Mouse (Mus musculus) myocyte (in vitro differentiated cells): ENCODE results near the gene Krt18. TPM values are rescaled to one million over a fixed set of nuclear protein-coding genes. Genes with fewer than 3 reads are reported as not detected.

Source experiments
- H3K27me3 ChIP-seq: one replicate; pipeline ENCODE4 v1.6.1; 2011; ENCODE audit not compliant: control insufficient read depth, insufficient read depth, insufficient read length
- H3K36me3 ChIP-seq: one replicate; pipeline ENCODE4 v1.6.1; 2011; ENCODE audit not compliant: control insufficient read depth, insufficient read depth
- H3K4me2 ChIP-seq: one replicate; pipeline ENCODE4 v1.6.1; 2011; ENCODE audit warnings: low read depth, control low read depth
- H3K4me3 ChIP-seq: one replicate; pipeline ENCODE4 v1.5.1; 2011; ENCODE audit warnings: mild to moderate bottlenecking, control low read depth, moderate library complexity
- H3K79me2 ChIP-seq: one replicate; pipeline ENCODE4 v1.6.1; 2011; ENCODE audit not compliant: control insufficient read depth, insufficient read depth
- H3ac ChIP-seq: one replicate; pipeline ENCODE4 v1.6.1; 2011; ENCODE audit not compliant: control insufficient read depth, insufficient read length
- CEBPB ChIP-seq: IDR thresholded peaks from 2 replicates; pipeline ENCODE4 v1.6.1; 2011; ENCODE audit warnings: mild to moderate bottlenecking, moderate library complexity; ENCODE audit not compliant: poor library complexity, insufficient read depth, severe bottlenecking
- E2F4 ChIP-seq: IDR thresholded peaks from one replicate; pipeline ENCODE4 v1.6.1; 2011; ENCODE audit warnings: mild to moderate bottlenecking, control low read depth, moderate library complexity; ENCODE audit not compliant: insufficient read depth
- MAX ChIP-seq: IDR thresholded peaks from one replicate; pipeline ENCODE4 v1.6.1; 2011; ENCODE audit warnings: low read depth, mild to moderate bottlenecking, control low read depth
- MYOD1 ChIP-seq, 3 experiments: IDR thresholded peaks; one replicate each; pipeline ENCODE4 v1.6.1; 2011; ENCODE audit warnings: control low read depth in 2 of 3, low read depth in 2 of 3, mild to moderate bottlenecking in 2 of 3, moderate library complexity in 1 of 3; ENCODE audit not compliant: insufficient read length in 2 of 3, control insufficient read depth in 1 of 3
- MYOG ChIP-seq, 3 experiments: IDR thresholded peaks; one replicate each; pipeline ENCODE4 v1.6.1; 2011; ENCODE audit warnings: control low read depth in 2 of 3, low read depth in 2 of 3, mild to moderate bottlenecking in 2 of 3; ENCODE audit not compliant: insufficient read length in 2 of 3, control insufficient read depth in 1 of 3, insufficient read depth in 1 of 3
- POLR2A ChIP-seq: IDR thresholded peaks from one replicate; pipeline ENCODE4 v1.6.1; 2011; ENCODE audit warnings: low read depth, mild to moderate bottlenecking, control low read depth, moderate library complexity; ENCODE audit not compliant: insufficient read length
- POLR2AphosphoS2 ChIP-seq: IDR thresholded peaks from one replicate; pipeline ENCODE4 v1.6.1; 2011; ENCODE audit warnings: low read depth, control low read depth; ENCODE audit not compliant: insufficient read length
- REST ChIP-seq: IDR thresholded peaks from one replicate; pipeline ENCODE4 v1.6.1; 2011; ENCODE audit warnings: mild to moderate bottlenecking, control low read depth, moderate library complexity; ENCODE audit not compliant: insufficient read depth, insufficient read length
- SRF ChIP-seq: IDR thresholded peaks from one replicate; pipeline ENCODE4 v1.6.1; 2011; ENCODE audit warnings: low read depth; ENCODE audit not compliant: control insufficient read depth, insufficient read length
- TCF12 ChIP-seq: IDR thresholded peaks from one replicate; pipeline ENCODE4 v1.6.1; 2011; ENCODE audit warnings: mild to moderate bottlenecking, control low read depth; ENCODE audit not compliant: poor library complexity, insufficient read depth, severe bottlenecking
- TCF3 ChIP-seq: IDR thresholded peaks from one replicate; pipeline ENCODE4 v1.6.1; 2011; ENCODE audit warnings: low read depth, control low read depth; ENCODE audit not compliant: insufficient read length
- USF1 ChIP-seq: IDR thresholded peaks from one replicate; pipeline ENCODE4 v1.6.1; 2011; ENCODE audit warnings: low read depth, mild to moderate bottlenecking, control low read depth, moderate library complexity
- polyA plus RNA-seq: library from polyadenylated mRNA; unstranded; fragments of >200 nt; fragmentation: generic; extraction: Trizol; gene quantifications from one replicate; pipeline ENCODE4 v1.2.1, GENCODE M21; 2012; ENCODE audit warnings: missing spikeins

The Krt18 gene
- polyA plus RNA-seq, 1 experiment, result not detected

GRCm38 (mm10) chr15:102070476-102071467 is 42.8 kb downstream of the Krt18 start:
- Histone ChIP-seq H3K27me3 (no peaks in the 10 kb centered on the region), H3K4me3 (no peak overlapping the region), H3K79me2 (peaks cover 21% of the 10 kb centered on the region), H3K36me3 (no peaks in the 10 kb centered on the region), H3K4me2 (no peak overlapping the region), H3ac (no peak overlapping the region)
- TF ChIP-seq REST (no peak), MYOD1 (IDR thresholded peaks at IDR 0.05; ENCODE audit: control insufficient read depth in 1 of 3, insufficient read length in 2 of 3, low read depth in 2 of 3) (no peak), SRF (no peak), MYOG (IDR thresholded peaks at IDR 0.05; ENCODE audit: control insufficient read depth in 1 of 3, insufficient read depth in 1 of 3, insufficient read length in 2 of 3, low read depth in 2 of 3) (no peak), CEBPB (no peak), POLR2A (no peak), MAX (no peak)

DNA sequence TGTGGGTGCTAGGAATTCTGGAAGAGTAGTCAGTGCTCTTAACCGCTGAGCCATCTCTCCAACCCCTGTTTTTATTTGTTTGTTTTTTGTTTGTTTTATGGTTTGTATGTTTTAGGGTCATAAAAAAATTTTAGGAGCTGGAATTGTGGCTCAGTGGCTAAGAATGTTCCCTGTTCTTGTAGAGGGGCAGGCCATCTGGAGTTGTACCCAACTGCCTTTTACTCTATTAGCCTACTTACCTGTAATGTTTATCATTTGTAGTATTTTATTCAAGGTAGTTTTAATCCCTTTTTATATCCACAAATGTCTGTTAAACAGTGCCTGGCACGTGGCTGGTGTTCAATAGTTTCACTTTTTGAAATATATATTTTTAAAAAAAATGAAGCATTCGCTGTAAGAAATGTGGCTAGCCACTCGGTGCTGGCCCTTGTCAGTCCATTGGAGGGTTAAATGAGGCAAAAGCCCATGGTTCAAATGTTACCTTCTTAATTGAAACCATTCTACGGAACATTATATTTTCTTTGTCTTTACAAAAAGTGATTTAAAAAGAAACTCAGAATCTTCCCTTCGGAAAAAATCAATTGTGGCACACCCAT is 45.1 kb downstream of the Krt18 start:
- H3K4me3 ChIP-seq, result peak overlapping the region; percentile 88
- H3K4me2 ChIP-seq, result peak overlapping the region; percentile 91
- H3K36me3 ChIP-seq, result no peaks in the 10 kb centered on the region
- H3K27me3 ChIP-seq, result no peaks in the 10 kb centered on the region
- no peak for TF ChIP-seq CEBPB
- no peak for TF ChIP-seq TCF12
- no peak for TF ChIP-seq MYOG (IDR thresholded peaks at IDR 0.05; ENCODE audit: control insufficient read depth in 1 of 3, insufficient read depth in 1 of 3, insufficient read length in 2 of 3, low read depth in 2 of 3)
- TF ChIP-seq USF1, result no peak
- TF ChIP-seq E2F4, result no peak
- H3K79me2 ChIP-seq, result peaks cover 44% of the 10 kb centered on the region
- peak overlapping the region; percentile 96 for H3ac ChIP-seq

DNA sequence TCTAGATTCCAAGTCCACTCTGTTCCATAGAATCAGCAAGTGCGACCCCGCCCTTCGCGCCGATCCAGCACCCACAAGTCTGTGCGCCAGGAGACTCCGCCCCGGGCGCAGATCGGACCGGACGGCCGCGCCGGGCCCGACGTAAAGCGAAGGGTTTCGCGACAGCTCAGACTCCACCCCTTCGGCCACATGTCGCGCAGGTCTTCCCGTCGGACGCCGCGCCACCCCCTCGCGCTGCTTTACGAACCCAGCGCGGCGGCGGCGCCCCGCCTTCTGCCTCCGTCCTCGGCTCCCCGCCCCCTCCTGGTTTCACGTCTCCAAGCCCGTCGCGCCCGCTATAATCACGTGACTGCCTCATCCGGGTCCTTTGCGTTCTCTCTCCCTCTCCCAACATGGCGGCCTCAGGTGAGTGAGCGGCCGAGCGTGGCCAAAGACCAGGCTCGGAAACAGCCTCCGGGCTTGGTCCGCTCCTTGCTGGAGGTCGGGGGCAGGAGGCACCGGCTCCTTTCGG is 45.6 kb downstream of the Krt18 start, which contains the start of gene Eif4b:
TSS of gene Eif4b (plus strand) at position 215 of the 511 bp plus-strand sequence.
- peak within 1 kb of the TSS; percentile 95 for H3K4me2 ChIP-seq
- peak within 1 kb of the TSS; percentile 96 for H3ac ChIP-seq
- TF ChIP-seq POLR2A (peak; percentile 71), REST (no peak), MYOD1 (IDR thresholded peaks at IDR 0.05; ENCODE audit: control insufficient read depth in 1 of 3, insufficient read length in 2 of 3, low read depth in 2 of 3) (peak in 1 of 3 experiments; percentile 79), TCF3 (no peak), MYOG (IDR thresholded peaks at IDR 0.05; ENCODE audit: control insufficient read depth in 1 of 3, insufficient read depth in 1 of 3, insufficient read length in 2 of 3, low read depth in 2 of 3) (peak in 1 of 3 experiments; percentile 39), USF1 (peak; percentile 96), SRF (peak; percentile 71), E2F4 (peak; percentile 35), CEBPB (no peak), MAX (no peak), POLR2AphosphoS2 (peak; percentile 76)
- H3K36me3 ChIP-seq, result no peaks in the 10 kb centered on the region
- no peaks in the 10 kb centered on the region for H3K27me3 ChIP-seq
- peaks cover 49% of the 10 kb centered on the region for H3K79me2 ChIP-seq
- H3K4me3 ChIP-seq, result peak within 1 kb of the TSS; percentile 88

GRCm38 (mm10) chr15:102074070-102074731 is 46.2 kb downstream of the Krt18 start:
- Histone ChIP-seq H3K4me3 (peak overlapping the region; percentile 88), H3K27me3 (no peaks in the 10 kb centered on the region), H3K36me3 (no peaks in the 10 kb centered on the region), H3K4me2 (peak overlapping the region; percentile 95), H3K79me2 (peaks cover 55% of the 10 kb centered on the region), H3ac (peak overlapping the region; percentile 96)
- no peak for TF ChIP-seq TCF3
- peak; percentile 60 for TF ChIP-seq POLR2AphosphoS2
- TF ChIP-seq SRF, result no peak
- peak in 1 of 3 experiments; percentile 26 for TF ChIP-seq MYOG (IDR thresholded peaks at IDR 0.05; ENCODE audit: control insufficient read depth in 1 of 3, insufficient read depth in 1 of 3, insufficient read length in 2 of 3, low read depth in 2 of 3)
- no peak for TF ChIP-seq USF1
- peak in 2 of 3 experiments; percentile 15 to 28 for TF ChIP-seq MYOD1 (IDR thresholded peaks at IDR 0.05; ENCODE audit: control insufficient read depth in 1 of 3, insufficient read length in 2 of 3, low read depth in 2 of 3)
- TF ChIP-seq POLR2A, result peak; percentile 52
